Mouse (Mus musculus): Measurements from ENCODE around the gene Col28a1. TPM values are rescaled to one million over a fixed set of nuclear protein-coding genes. Genes with fewer than 3 reads are reported as not detected.

The Col28a1 gene
- 2.4 TPM for polyA plus RNA-seq (2014; fragmentation: Illumina TruSeq; extraction: RNeasy Lipid Tissue Mini Kit (QIAGEN cat#74804); ENCODE audit: low read depth, low replicate concordance)

DNA sequence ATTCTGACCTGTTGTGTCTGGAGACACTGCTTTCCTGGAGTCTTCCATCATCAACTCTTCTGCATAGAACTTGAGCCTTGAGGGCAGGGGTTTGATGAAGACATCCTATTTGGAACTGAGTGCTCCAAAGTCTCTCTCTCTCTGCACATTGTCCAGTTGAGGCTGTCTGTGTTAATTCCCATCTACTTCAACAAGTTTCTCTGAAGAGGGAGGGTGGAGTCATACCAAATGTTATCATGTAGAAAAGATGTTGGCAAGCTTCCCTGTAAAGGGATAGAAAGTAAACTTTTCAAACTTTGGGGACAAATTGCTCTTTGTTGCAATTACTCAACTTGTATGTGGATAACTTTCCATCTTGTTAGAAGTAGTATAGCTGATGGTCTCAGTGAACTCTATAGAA lies at the start of gene Col28a1:
Gene Col28a1, minus strand, starts transcription at position 101 of the 400 bp plus-strand sequence.

DNA sequence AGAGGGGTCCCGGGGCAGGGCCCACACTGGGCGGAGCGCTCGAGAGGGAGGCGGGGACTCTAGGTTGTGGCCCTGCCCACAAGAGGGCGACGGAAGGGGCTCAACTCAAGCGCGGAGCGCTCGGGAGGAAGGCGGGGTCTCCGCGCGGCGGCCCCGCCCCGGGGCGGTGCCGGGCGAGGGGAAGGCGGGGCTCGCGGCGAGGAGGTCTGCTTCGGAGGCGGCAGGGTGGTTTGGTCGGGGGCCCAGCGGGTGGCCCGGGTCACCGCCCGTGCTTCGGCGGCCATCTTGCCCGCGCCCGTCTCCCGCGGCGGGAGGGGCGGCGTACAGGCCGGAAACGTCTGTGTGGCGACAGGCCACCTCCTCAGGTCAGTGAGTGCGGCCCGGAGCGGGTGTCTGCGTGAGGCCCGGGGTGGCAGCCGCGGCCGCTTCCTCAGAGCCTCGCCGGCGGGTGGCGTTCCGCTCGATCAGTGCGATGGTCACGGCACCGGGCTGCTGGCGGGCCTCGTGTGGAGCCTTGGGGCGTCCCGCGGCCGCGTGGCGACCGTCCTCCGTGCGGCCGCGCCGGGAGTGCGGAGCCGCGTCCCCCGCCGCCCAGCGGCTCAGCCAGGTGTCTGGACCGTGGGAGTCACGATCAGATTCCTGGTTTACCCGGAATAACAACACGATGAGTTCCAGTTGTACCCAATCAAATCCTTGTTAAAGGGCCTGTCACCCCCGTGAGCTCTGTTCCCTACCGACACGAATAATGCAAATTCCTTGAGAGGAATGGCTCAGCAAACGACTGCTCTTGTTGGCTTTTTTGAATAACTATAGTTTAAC lies 16.8 kb upstream of the Col28a1 start, which contains the start of gene Mios:
Gene Mios, plus strand, starts transcription at position 176 of the 819 bp plus-strand sequence.

Other genes starting within 250 kb of the Col28a1 start
- gene Mios, start 16.6 kb upstream of the Col28a1 start, polyA plus RNA-seq (2014; fragmentation: Illumina TruSeq; extraction: RNeasy Lipid Tissue Mini Kit (QIAGEN cat#74804); ENCODE audit: low read depth, low replicate concordance): 39.0 TPM
- gene Rpa3, start 66.6 kb upstream of the Col28a1 start, polyA plus RNA-seq (2014; fragmentation: Illumina TruSeq; extraction: RNeasy Lipid Tissue Mini Kit (QIAGEN cat#74804); ENCODE audit: low read depth, low replicate concordance): 46.8 TPM
- gene Umad1, start 66.7 kb upstream of the Col28a1 start, polyA plus RNA-seq (2014; fragmentation: Illumina TruSeq; extraction: RNeasy Lipid Tissue Mini Kit (QIAGEN cat#74804); ENCODE audit: low read depth, low replicate concordance): 36.6 TPM
- 28.7 TPM for gene Gm45062, start 66.8 kb upstream of the Col28a1 start, polyA plus RNA-seq (2014; fragmentation: Illumina TruSeq; extraction: RNeasy Lipid Tissue Mini Kit (QIAGEN cat#74804); ENCODE audit: low read depth, low replicate concordance)